Mouse (Mus musculus) gastrocnemius, postnatal 4 days (tissue): ENCODE results near the gene Tent5b. TPM values are rescaled to one million over a fixed set of nuclear protein-coding genes. Genes with fewer than 3 reads are reported as not detected.

Experiments used
- DNase-seq, 2 experiments: peaks; one replicate each; pipeline ENCODE4 v3.0.0; 2021 to 2022; ENCODE audit warnings: low spot score in 2 of 2, mixed read lengths in 2 of 2
- total RNA-seq, 2 experiments: library from RNA; stranded (reverse); gene quantifications; 2 replicates each; pipeline ENCODE4 v1.2.3; 2021

Gene Tent5b
- total RNA-seq, 2 experiments from 2014 or later: 0.57 to 0.74 TPM

- DNase-seq: no peak
These were observed 10.8 kb upstream of the Tent5b start for GRCm38 (mm10) chr4:133469122-133469521.

GRCm38 (mm10) chr4:133471135-133471821, 8.7 kb upstream of the Tent5b start:
- no peak for DNase-seq

- DNase-seq: no peak
These were observed 6.1 kb upstream of the Tent5b start for GRCm38 (mm10) chr4:133473833-133474232.

GRCm38 (mm10) chr4:133480185-133480537, 229 bp downstream of the Tent5b start:
- DNase-seq: no peak

- no peak for DNase-seq
These were observed 822 bp downstream of the Tent5b start for GRCm38 (mm10) chr4:133480754-133481153.

- DNase-seq: no peak
These were observed 1.6 kb downstream of the Tent5b start for GRCm38 (mm10) chr4:133481488-133481887.

- DNase-seq: no peak
These were observed 2.5 kb downstream of the Tent5b start for GRCm38 (mm10) chr4:133482479-133482878.

- no peak for DNase-seq
These were observed 4.5 kb downstream of the Tent5b start for GRCm38 (mm10) chr4:133484266-133485025.

- no peak for DNase-seq
These were observed 5.9 kb downstream of the Tent5b start for GRCm38 (mm10) chr4:133485691-133486425.

- no peak for DNase-seq
These were observed 6.9 kb downstream of the Tent5b start for GRCm38 (mm10) chr4:133486673-133487357.

- no peak for DNase-seq
These were observed 8.9 kb downstream of the Tent5b start for GRCm38 (mm10) chr4:133488619-133489392.

GRCm38 (mm10) chr4:133489489-133490245, 9.7 kb downstream of the Tent5b start:
- no peak for DNase-seq

- peak in 1 of 2 experiments; percentile 47 for DNase-seq
These were observed 11.9 kb downstream of the Tent5b start for GRCm38 (mm10) chr4:133491800-133492199.

GRCm38 (mm10) chr4:133493895-133494294, 14.0 kb downstream of the Tent5b start:
- DNase-seq: no peak

GRCm38 (mm10) chr4:133494432-133494831, 14.5 kb downstream of the Tent5b start:
- DNase-seq: peak; percentile 86 to 90

- DNase-seq: no peak
These were observed 14.9 kb downstream of the Tent5b start for GRCm38 (mm10) chr4:133494867-133495266.

GRCm38 (mm10) chr4:133495711-133496110, 15.8 kb downstream of the Tent5b start:
- DNase-seq: peak in 1 of 2 experiments; percentile 60

GRCm38 (mm10) chr4:133496738-133497445, 17.0 kb downstream of the Tent5b start:
- DNase-seq: no peak
